9 mouse cellular contexts compared by ENCODE assay signal in the genomic region with DNA sequence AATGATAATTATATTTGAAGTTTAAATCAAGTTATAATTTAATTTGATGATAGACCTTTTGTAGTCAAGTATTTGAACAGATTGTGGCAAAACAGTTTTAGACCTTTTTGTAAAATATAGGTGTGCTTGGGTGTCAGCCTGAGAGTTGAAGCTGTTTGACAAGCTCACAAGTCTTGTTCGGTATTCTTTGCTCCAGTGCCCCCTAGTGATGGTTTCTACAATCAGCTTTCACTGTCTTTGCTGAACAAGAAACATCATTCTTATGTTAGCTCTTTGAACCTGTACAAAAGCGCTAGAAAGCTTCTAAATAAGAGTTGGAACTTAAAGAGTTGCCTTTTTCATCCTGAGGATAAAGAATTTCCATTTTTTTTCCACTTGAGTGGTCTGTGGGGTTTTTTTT.
A peak's percentile ranks its signal among the peaks of the same experiment; 100 is the strongest.
DNase-seq lines count a peak whose midpoint lies in the region; ATAC-seq lines count a peak whose summit lies in the region.
"Had no signal": no experiment of that assay in that cellular context is flagged by ENCODE, and none has a peak within 500 bp of the region (broad histone marks: within the 10 kb centered on the region; RNA-seq: fewer than 3 reads in every experiment).

No protein-coding gene starts in this region.

- H3K9ac ChIP-seq in hindbrain, embryonic 16.5 days (ENCODE audit: low read depth, low read length), result no peak overlapping the region

- intact Hi-C loops in left cerebral cortex, postnatal 36 days (cut with DNase I), result loop anchor here (2.0 to 10.0 kb wide), 4 partner anchors 274 to 462 kb away; partner anchors contain the start of gene Nck1
- intact Hi-C loops in heart, postnatal 14 days (cut with DNase I), result loop anchor here (2.0 to 10.0 kb wide), 4 partner anchors 238 to 395 kb away; partner anchors contain the start of gene Nck1
- intact Hi-C loops in left cerebral cortex, postnatal 14 days (cut with DNase I), result loop anchor here (2.0 to 5.0 kb wide), 2 partner anchors 272 to 465 kb away; no protein-coding TSS in a partner anchor

- no peaks in the 10 kb centered on the region for H3K9me3 ChIP-seq in hindbrain, embryonic 16.5 days (ENCODE audit: control insufficient read depth, low read length)

- peak; percentile 55 for DNase-seq in left cerebral cortex, adult 11 months (ENCODE audit: low spot score)
- DNase-seq in left cerebral cortex, postnatal 36 days (ENCODE audit: low spot score in 2 of 2), result no peak
- peak; percentile 41 for DNase-seq in MN1 (ENCODE audit: low spot score)
- peak; percentile 87 for DNase-seq in cerebellum, adult 9-10 months
- DNase-seq in heart, postnatal 14 days, result peak; percentile 33 to 68
- DNase-seq in left cerebral cortex, postnatal 14 days (ENCODE audit: low spot score in 2 of 2), result peak; percentile 69 to 76
- DNase-seq in right cerebral cortex, postnatal 14 days, result peak; percentile 28

- H3K27me3 ChIP-seq in hindbrain, embryonic 16.5 days (replicated peaks; ENCODE audit: control insufficient read depth, insufficient read depth, low read length), result no peaks in the 10 kb centered on the region

- H3K27ac ChIP-seq in hindbrain, embryonic 16.5 days (ENCODE audit: low read depth, low read length), result no peak overlapping the region

- 0 out of 2 replicates have a peak, but pooled peaks cover 4% of the 10 kb centered on the region for H3K36me3 ChIP-seq in hindbrain, embryonic 16.5 days (ENCODE audit: control insufficient read depth, insufficient read depth, low read length)

- no peak overlapping the region for H3K4me2 ChIP-seq in hindbrain, embryonic 16.5 days (ENCODE audit: low read length)

- no peak for ATAC-seq in hindbrain, embryonic 16.5 days

- H3K4me3 ChIP-seq in hindbrain, embryonic 16.5 days (ENCODE audit: low read length), result no peak overlapping the region
- H3K4me3 ChIP-seq: erythroblast, embryonic 14.5 days had no signal

- 45% methylated on average over 2 of the region's 2 CpGs for WGBS in hindbrain, embryonic 16.5 days

- H3K4me1 ChIP-seq in hindbrain, embryonic 16.5 days (ENCODE audit: control insufficient read depth, insufficient read depth, low read depth, low read length), result no peaks in the 10 kb centered on the region

Comparison
In these comparisons a context has a peak if more than half of its experiments do, and no peak if none do; other contexts are left out.
1. DNase-seq: peak in left cerebral cortex, adult 11 months (single experiment), MN1 (single experiment), cerebellum, adult 9-10 months (single experiment), heart, postnatal 14 days (2 of 2), left cerebral cortex, postnatal 14 days (2 of 2) and right cerebral cortex, postnatal 14 days (single experiment); none in left cerebral cortex, postnatal 36 days (0 of 2).